Mouse (Mus musculus) erythroblast, embryonic 14.5 days (primary cell): ENCODE data around the gene Rilpl1.

Source experiments
- GATA1 ChIP-seq: IDR thresholded peaks from 2 replicates; pipeline ENCODE4 v1.6.1; 2012; ENCODE audit warnings: low read length, inconsistent platforms, mixed read lengths
- TAL1 ChIP-seq: IDR thresholded peaks from 3 replicates; pipeline ENCODE4 v1.6.1; 2012; ENCODE audit warnings: low read length, inconsistent platforms, mixed read lengths

DNA sequence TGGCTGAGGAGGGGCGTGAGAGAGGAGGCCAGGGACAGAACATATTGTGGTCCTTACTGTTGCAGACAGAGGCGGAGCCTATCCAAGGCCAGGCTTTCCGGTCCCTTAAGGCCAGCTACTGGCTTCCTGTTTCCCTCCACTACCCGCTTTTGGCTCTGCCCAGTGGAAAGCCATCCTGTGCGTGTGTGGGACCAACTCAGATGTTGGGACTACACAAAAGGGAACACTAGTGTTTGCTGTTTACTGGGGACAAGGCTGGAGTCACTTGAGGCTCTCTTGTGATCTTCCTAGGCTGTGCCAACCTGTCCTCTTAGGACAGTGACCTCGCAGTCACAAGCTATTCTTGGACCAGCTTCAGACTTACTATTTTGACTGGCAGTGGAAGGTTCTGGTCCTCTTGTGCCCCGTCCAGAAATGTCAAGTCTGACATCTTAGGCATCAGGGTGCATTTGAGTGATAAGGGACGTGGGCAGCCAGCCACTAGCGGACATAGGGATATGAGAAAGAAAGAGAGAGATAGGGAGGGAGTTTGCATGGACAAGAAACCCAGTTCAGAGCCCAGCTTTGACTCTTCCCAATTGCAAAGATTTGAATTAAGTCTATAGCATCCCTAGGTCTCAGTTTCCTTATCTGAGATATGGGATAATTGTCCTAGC is 32.8 kb downstream of the Rilpl1 start:
- TF ChIP-seq TAL1 (no peak), GATA1 (no peak)
